Mouse (Mus musculus): ENCODE data around the gene Tacr2. TPM values are rescaled to one million over a fixed set of nuclear protein-coding genes. Genes with fewer than 3 reads are reported as not detected.

The Tacr2 gene
- polyA plus RNA-seq, 1 experiment from 2014 or later, result not detected

DNA sequence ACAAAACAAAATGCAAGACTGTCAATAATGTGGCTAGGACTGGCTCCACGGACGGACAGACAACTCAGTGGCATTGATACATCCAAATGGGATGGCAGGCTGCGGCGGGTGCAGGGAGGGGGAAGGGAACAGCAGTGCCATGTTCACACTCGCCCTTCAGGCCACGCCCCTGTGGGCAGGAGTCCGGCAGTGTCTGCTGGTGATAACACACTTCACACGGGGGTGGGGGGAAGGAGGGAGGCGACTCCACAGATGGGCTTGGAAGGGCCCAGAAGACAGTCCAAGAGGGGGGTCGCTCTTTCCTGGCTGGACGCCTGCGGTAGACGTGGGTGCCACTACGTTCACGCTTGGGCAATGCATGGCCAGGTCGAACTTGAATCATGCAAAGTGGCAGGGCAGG lies 17.0 kb downstream of the Tacr2 start:
- no peak overlapping the region for H3K4me3 ChIP-seq (replicated peaks)
- H3K27ac ChIP-seq, result no peak overlapping the region
- peaks cover 63% of the 10 kb centered on the region for H3K36me3 ChIP-seq
- ATAC-seq (ENCODE audit: low read depth), result 0 out of 2 replicates have a peak, but pooled peaks have one; percentile 34
- H3K9me3 ChIP-seq (replicated peaks), result no peaks in the 10 kb centered on the region
- no peak overlapping the region for H3K9ac ChIP-seq
- H3K4me1 ChIP-seq (replicated peaks), result peaks cover 14% of the 10 kb centered on the region
- no peaks in the 10 kb centered on the region for H3K27me3 ChIP-seq
- 56% methylated on average over 16 of the region's 16 CpGs for WGBS (ENCODE audit: insufficient replicate concordance)
- peak; percentile 38 for DNase-seq
- no peak overlapping the region for H3K4me2 ChIP-seq

DNA sequence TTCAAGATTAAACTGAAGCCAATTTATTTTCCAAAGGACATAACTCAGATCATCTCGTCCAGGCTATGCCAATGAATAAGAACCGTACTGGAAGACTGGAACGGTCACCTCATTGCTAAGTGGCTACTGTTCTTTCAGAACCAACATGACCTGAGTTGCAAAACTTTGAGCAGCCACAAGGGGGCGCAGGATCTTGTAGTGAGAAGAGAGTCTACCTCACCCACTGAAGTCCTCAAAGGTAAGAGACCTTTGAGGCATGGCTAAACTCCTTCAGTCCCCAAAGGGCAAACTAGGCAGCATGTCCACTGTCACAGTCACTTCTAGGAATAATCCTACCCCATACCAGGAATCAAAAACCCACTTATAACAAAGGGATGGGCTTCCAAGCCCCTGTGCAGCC lies 23.0 kb downstream of the Tacr2 start:
- H3K4me2 ChIP-seq, result no peak overlapping the region
- H3K27me3 ChIP-seq, result no peaks in the 10 kb centered on the region
- H3K4me3 ChIP-seq (replicated peaks), result no peak overlapping the region
- H3K27ac ChIP-seq, result no peak overlapping the region
- WGBS (ENCODE audit: insufficient replicate concordance), result 32% methylated on average over 4 of the region's 4 CpGs
- H3K9me3 ChIP-seq (replicated peaks), result no peaks in the 10 kb centered on the region
- H3K9ac ChIP-seq, result no peak overlapping the region
- peaks cover 98% of the 10 kb centered on the region for H3K36me3 ChIP-seq
- 0 out of 2 replicates have a peak, but pooled peaks cover under 1% of the 10 kb centered on the region for H3K4me1 ChIP-seq (replicated peaks)
- DNase-seq (peak; percentile 64), ATAC-seq (ENCODE audit: low read depth) (0 out of 2 replicates have a peak, but pooled peaks have one; percentile 13)

DNA sequence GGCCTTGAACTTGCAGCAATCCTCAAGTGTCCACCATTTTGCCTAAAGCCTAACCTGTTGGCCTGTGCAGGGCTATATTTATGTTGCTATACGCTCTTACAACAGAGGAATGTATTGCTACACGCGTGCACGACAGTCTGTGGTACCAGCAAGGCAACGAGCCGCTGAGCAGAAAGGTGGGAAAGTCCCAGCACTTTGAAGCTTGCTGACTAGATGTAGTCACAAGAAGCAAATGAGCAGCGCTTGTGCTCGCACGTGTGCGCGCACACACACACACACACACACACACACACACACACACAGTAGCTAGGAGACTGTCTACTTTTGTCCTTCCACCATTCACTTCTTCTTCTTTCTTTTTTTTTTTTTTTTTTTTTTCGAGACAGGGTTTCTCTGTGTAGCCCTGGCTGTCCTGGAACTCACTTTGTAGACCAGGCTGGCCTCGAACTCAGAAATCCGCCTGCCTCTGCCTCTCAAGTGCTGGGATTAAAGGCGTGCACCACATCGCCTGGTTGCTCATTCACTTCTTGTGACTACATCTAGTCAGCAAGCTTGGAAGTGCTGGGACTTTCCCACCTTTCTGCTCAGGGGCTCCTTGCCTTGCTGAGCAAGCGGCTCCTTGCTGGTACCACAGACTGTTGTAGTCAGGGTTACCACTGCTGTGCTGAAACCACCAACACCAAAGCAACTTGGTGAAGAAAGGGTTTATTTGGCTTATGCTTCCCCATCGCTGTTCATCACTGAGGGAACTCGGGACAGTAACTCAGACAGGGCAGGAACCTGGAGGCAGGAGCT lies 25.5 kb downstream of the Tacr2 start:
- Histone ChIP-seq H3K9me3 (replicated peaks) (no peaks in the 10 kb centered on the region), H3K27me3 (no peaks in the 10 kb centered on the region), H3K27ac (no peak overlapping the region), H3K36me3 (peaks cover 98% of the 10 kb centered on the region), H3K4me3 (replicated peaks) (no peak overlapping the region), H3K9ac (no peak overlapping the region), H3K4me1 (replicated peaks) (no peaks in the 10 kb centered on the region), H3K4me2 (no peak overlapping the region)
- DNase-seq, result no peak
- WGBS (ENCODE audit: insufficient replicate concordance), result 93% methylated on average over 18 of the region's 19 CpGs
- ATAC-seq (ENCODE audit: low read depth), result no peak

DNA sequence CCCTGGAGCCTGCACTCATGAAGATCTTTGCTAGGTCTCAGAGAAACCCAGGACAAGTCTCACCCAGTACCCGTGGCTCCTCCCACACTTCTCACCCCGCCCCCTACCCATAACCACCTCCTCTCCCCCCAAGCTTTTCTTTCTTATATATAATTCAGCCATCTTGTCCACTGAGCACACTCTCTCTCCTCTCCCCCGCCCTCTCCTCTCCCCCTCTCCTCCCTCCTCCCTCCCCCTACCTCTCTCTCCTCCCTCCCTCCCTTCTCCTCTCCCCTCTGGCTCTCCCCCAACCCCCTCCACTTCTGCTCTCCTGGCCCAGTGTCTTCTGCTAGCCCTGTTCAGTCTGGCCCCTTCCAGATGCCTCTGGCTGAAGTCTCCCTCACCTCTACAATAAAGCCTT lies 26.8 kb downstream of the Tacr2 start:
- Histone ChIP-seq H3K27ac (no peak overlapping the region), H3K4me3 (replicated peaks) (no peak overlapping the region), H3K27me3 (no peaks in the 10 kb centered on the region), H3K4me2 (no peak overlapping the region), H3K36me3 (peaks cover 98% of the 10 kb centered on the region), H3K9me3 (replicated peaks) (no peaks in the 10 kb centered on the region), H3K4me1 (replicated peaks) (peaks cover 5% of the 10 kb centered on the region; the same call in 1 of the 2 replicates), H3K9ac (no peak overlapping the region)
- WGBS (ENCODE audit: insufficient replicate concordance), result 64% methylated on average over 3 of the region's 3 CpGs
- DNase-seq, result no peak
- ATAC-seq (ENCODE audit: low read depth), result no peak

DNA sequence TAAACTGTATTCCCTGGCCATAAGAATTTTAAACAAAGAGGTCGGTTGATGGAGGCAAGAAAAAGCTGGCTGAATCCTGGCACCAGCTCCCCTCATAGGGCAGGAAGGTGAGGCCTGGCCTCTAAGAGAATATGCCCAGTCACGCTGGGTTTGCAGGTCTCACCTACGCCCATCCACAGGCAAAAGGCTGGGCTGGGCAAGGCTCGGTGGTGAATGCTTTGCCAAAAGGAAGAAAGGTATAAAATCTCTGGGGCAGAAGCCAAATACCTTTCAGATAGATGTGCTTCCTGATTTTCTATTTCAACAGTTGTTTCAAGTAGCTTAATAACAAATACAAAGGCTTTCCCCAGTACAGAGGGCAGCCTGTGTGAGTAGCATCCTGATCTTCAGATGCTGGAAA lies 27.4 kb downstream of the Tacr2 start:
- Histone ChIP-seq H3K27ac (0 out of 2 replicates have a peak overlapping the region, but pooled peaks have one; percentile 4), H3K4me2 (no peak overlapping the region), H3K4me1 (replicated peaks) (peaks cover 5% of the 10 kb centered on the region; the same call in 1 of the 2 replicates), H3K36me3 (peaks cover 98% of the 10 kb centered on the region), H3K4me3 (replicated peaks) (no peak overlapping the region), H3K9ac (no peak overlapping the region), H3K9me3 (replicated peaks) (no peaks in the 10 kb centered on the region), H3K27me3 (no peaks in the 10 kb centered on the region)
- ATAC-seq (ENCODE audit: low read depth) (no peak), DNase-seq (no peak)
- 88% methylated on average over 4 of the region's 4 CpGs for WGBS (ENCODE audit: insufficient replicate concordance)

DNA sequence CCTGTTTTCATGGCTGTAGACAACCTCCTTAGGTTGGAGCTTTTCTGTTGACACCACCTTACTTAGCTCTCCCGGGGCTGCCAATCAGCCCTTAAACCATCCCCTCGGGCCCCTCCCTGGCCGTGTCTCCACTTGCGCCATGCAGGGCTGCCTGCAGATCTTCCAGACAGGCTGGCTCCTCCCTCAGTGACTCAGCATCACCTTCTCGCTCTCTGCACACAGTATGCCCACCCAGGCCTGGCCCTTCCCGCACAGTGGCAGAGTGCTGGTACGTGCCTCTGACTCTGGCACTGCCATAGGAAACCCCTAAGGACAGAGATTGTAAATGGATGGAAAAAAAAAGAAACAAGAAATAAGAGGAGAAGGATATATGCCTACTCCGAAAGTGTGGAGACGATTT lies 30.5 kb downstream of the Tacr2 start:
- Histone ChIP-seq H3K4me2 (no peak overlapping the region), H3K9ac (no peak overlapping the region), H3K9me3 (replicated peaks) (no peaks in the 10 kb centered on the region), H3K36me3 (peaks cover 97% of the 10 kb centered on the region), H3K4me3 (replicated peaks) (no peak overlapping the region), H3K27ac (no peak overlapping the region), H3K27me3 (no peaks in the 10 kb centered on the region), H3K4me1 (replicated peaks) (peaks cover 5% of the 10 kb centered on the region; the same call in 1 of the 2 replicates)
- ATAC-seq (ENCODE audit: low read depth) (peak; percentile 79), DNase-seq (peak; percentile 43)
- WGBS (ENCODE audit: insufficient replicate concordance), result 69% methylated on average over 9 of the region's 9 CpGs

DNA sequence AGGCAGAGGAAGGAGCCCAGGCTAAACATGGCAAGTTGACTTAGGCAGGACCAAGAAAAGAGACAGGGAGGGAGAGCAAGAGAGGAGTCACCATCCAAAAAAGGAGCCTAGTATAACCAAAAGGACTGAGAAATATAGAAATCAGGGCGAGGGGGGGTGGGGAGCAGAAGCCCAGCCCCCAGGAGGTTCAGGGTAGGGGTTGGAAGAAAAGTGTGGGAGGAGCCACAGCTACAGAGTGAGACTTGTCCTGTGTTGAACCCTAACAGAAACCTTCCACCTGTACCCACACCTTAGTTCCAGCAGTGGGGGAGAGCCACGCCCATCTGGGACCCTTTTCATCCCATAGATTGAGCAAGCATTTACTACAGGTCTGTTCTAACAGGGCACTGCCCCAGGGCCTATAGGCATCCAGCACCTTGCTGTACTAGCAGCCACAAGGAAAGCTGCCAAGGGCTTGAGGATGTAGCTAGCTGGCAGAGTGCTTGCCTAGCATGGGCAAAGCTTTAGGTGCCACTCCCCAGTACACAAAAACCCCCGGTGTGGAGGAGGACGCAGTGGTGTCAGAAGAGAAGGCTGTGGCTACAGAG lies 31.1 kb downstream of the Tacr2 start:
- Histone ChIP-seq H3K9me3 (replicated peaks) (no peaks in the 10 kb centered on the region), H3K27me3 (no peaks in the 10 kb centered on the region), H3K4me2 (no peak overlapping the region), H3K27ac (no peak overlapping the region), H3K4me3 (replicated peaks) (no peak overlapping the region), H3K9ac (no peak overlapping the region), H3K36me3 (peaks cover 97% of the 10 kb centered on the region), H3K4me1 (replicated peaks) (peaks cover 5% of the 10 kb centered on the region; the same call in 1 of the 2 replicates)
- WGBS (ENCODE audit: insufficient replicate concordance), result 81% methylated on average over 4 of the region's 4 CpGs
- ATAC-seq (ENCODE audit: low read depth) (no peak), DNase-seq (no peak)

DNA sequence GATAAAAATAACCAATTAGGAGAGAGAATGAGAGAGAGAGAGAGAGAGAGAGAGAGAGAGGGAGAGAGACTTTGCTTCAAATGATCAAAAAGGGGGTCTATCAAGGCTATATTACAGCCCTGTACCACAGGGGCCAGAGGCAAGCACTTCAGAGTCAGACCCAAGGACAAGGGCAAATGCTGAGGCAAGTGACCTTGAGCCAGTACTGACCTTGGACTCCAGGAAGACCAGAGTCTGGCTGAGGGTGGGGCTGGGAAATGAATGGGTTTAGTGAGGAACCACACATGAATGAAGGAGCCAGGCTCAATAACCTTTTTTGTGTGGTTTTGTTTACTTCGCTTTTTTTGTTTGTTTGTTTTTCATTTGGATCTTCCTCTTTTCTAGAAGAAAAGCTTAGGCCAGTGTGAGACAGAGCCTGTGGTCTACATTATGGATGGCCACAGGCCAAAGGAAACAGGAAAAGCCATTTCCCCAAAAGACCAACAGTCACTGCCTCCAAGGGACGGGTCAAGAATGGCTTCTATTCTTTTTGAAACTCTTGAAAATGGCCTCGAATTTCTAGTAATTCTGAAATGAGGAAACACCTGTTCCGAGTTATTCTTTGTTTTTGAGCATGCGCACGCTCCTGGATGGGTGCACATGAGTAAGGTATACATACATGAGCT lies 35.4 kb downstream of the Tacr2 start:
- no peak for DNase-seq
- no peaks in the 10 kb centered on the region for H3K27me3 ChIP-seq
- no peak overlapping the region for H3K9ac ChIP-seq
- ATAC-seq (ENCODE audit: low read depth), result no peak
- 69% methylated on average over 6 of the region's 6 CpGs for WGBS (ENCODE audit: insufficient replicate concordance)
- peaks cover 5% of the 10 kb centered on the region; the same call in 1 of the 2 replicates for H3K4me1 ChIP-seq (replicated peaks)
- no peak overlapping the region for H3K4me2 ChIP-seq
- no peaks in the 10 kb centered on the region for H3K9me3 ChIP-seq (replicated peaks)
- H3K4me3 ChIP-seq (replicated peaks), result no peak overlapping the region
- peaks cover 96% of the 10 kb centered on the region for H3K36me3 ChIP-seq
- no peak overlapping the region for H3K27ac ChIP-seq

DNA sequence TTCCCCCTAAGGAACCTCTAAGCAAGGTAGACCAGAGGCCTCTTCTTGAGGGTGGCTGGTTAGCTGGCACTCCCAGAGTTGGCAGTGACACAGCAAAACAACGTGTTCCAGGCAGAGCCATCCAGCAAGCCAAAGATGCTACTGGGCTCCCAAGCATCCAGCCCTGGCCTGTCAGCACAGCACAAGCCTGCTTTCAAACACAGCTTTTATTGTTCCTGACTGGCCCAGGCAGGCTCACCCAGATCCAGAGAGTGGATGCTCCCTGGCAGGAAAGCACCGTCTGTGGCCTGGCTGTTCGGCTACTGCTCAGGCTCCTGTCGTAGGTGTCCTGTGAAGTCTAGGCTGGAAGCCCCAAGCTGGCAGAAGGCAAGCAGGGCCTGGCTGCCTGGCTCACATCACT lies 41.9 kb downstream of the Tacr2 start:
- Histone ChIP-seq H3K4me2 (no peak overlapping the region), H3K27me3 (no peaks in the 10 kb centered on the region), H3K27ac (no peak overlapping the region), H3K9ac (no peak overlapping the region), H3K4me1 (replicated peaks) (no peaks in the 10 kb centered on the region; the same call in 1 of the 2 replicates), H3K9me3 (replicated peaks) (no peaks in the 10 kb centered on the region), H3K4me3 (replicated peaks) (no peak overlapping the region), H3K36me3 (peaks cover 100% of the 10 kb centered on the region)
- ATAC-seq (ENCODE audit: low read depth) (0 out of 2 replicates have a peak, but pooled peaks have one; percentile 39), DNase-seq (no peak)
- 87% methylated on average over 4 of the region's 4 CpGs for WGBS (ENCODE audit: insufficient replicate concordance)

DNA sequence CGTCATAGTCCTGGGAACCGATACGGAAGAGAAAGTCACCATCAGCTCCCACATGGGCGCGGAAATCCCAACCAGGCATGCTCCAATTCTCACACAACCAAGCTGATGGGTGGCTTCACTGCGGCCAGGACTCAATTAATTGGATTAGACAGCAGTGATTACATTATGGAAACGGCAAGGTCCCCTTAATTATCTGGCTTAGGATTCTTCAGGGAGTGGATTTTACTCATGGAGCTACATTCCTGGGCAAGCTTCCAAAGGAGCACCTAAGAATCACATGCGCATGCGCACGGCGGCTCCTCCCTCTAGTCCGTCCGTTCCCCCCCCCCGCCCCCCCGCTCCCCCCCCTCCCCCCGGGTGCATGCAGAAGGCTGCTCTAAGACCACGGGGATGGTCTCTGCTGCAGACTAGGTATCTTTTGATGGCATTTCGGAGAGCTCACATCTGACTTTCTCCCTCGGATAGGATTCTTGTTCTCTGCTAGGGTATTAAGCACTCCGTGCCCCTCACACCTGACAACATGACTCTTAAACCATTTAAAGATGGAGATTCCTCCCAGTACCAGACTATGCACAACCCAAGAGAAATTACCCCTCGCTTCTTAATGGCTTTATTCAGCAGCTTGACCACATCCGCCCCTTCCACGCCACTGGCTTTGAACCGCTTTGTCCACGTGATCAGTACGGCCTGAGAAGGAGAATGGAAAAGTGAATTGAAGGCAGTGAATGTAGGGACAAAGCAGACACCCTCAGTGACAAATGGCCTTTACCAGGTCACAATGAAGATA lies 44.0 kb downstream of the Tacr2 start:
- WGBS (ENCODE audit: insufficient replicate concordance), result 87% methylated on average over 24 of the region's 26 CpGs
- Histone ChIP-seq H3K9ac (no peak overlapping the region), H3K4me1 (replicated peaks) (peaks cover 6% of the 10 kb centered on the region; the same call in 1 of the 2 replicates), H3K4me2 (no peak overlapping the region), H3K36me3 (peaks cover 100% of the 10 kb centered on the region), H3K9me3 (replicated peaks) (no peaks in the 10 kb centered on the region), H3K4me3 (replicated peaks) (no peak overlapping the region), H3K27me3 (no peaks in the 10 kb centered on the region), H3K27ac (no peak overlapping the region)
- ATAC-seq (ENCODE audit: low read depth) (no peak), DNase-seq (no peak)
